Mouse (Mus musculus) lung, postnatal 25 days (tissue): Measurements from ENCODE around the gene Hip1r.

Experiments
- DNase-seq: peaks from one replicate; pipeline ENCODE4 v3.0.0; 2022; ENCODE audit warnings: low spot score

Gene Hip1r

GRCm38 (mm10) chr5:123974179-123974485 is 704 bp downstream of the Hip1r start:
- no peak for DNase-seq

GRCm38 (mm10) chr5:123974616-123975111 is 1.2 kb downstream of the Hip1r start:
- peak; percentile 75 for DNase-seq

GRCm38 (mm10) chr5:123975668-123976180 is 2.3 kb downstream of the Hip1r start:
- peak; percentile 79 for DNase-seq

GRCm38 (mm10) chr5:123977231-123977630 is 3.8 kb downstream of the Hip1r start:
- no peak for DNase-seq

- no peak for DNase-seq
Observed at GRCm38 (mm10) chr5:123978131-123978530, 4.7 kb downstream of the Hip1r start.

- no peak for DNase-seq
Observed at GRCm38 (mm10) chr5:123979221-123979979, 6.0 kb downstream of the Hip1r start.

- DNase-seq, result no peak
Observed at GRCm38 (mm10) chr5:123979980-123980369, 6.5 kb downstream of the Hip1r start.

GRCm38 (mm10) chr5:123980521-123981249 is 7.3 kb downstream of the Hip1r start:
- DNase-seq, result no peak

- DNase-seq, result peak; percentile 52
Observed at GRCm38 (mm10) chr5:123981250-123981554, 7.8 kb downstream of the Hip1r start.

GRCm38 (mm10) chr5:123982838-123983237 is 9.4 kb downstream of the Hip1r start:
- DNase-seq, result no peak

- no peak for DNase-seq
Observed at GRCm38 (mm10) chr5:123985434-123985833, 12.0 kb downstream of the Hip1r start.

GRCm38 (mm10) chr5:123986925-123987324 is 13.5 kb downstream of the Hip1r start:
- no peak for DNase-seq

- no peak for DNase-seq
Observed at GRCm38 (mm10) chr5:123987511-123987910, 14.1 kb downstream of the Hip1r start.

GRCm38 (mm10) chr5:123989941-123990885 is 16.8 kb downstream of the Hip1r start:
- peak; percentile 78 for DNase-seq

GRCm38 (mm10) chr5:123991321-123991720 is 17.9 kb downstream of the Hip1r start:
- no peak for DNase-seq

GRCm38 (mm10) chr5:123992193-123992637 is 18.8 kb downstream of the Hip1r start:
- DNase-seq, result peak; percentile 85

- DNase-seq, result peak; percentile 88
Observed at GRCm38 (mm10) chr5:123992794-123993193, 19.4 kb downstream of the Hip1r start.

- DNase-seq, result no peak
Observed at GRCm38 (mm10) chr5:123993263-123994036, 20.0 kb downstream of the Hip1r start.

GRCm38 (mm10) chr5:123994468-123994867 is 21.0 kb downstream of the Hip1r start:
- peak; percentile 53 for DNase-seq

GRCm38 (mm10) chr5:123995388-123995787 is 22.0 kb downstream of the Hip1r start:
- DNase-seq, result no peak

GRCm38 (mm10) chr5:123996194-123996593 is 22.8 kb downstream of the Hip1r start:
- no peak for DNase-seq
